Mouse (Mus musculus): ENCODE measurements around the gene Nkd1. TPM values are rescaled to one million over a fixed set of nuclear protein-coding genes. Genes with fewer than 3 reads are reported as not detected.

The Nkd1 gene
- total RNA-seq, 1 experiment from 2014 or later, result 40.7 TPM

Other genes starting within 250 kb of the Nkd1 start
- 5.6 and 12.8 TPM in 2 replicates for gene Adcy7, start 249.0 kb upstream of the Nkd1 start, total RNA-seq (2021)
- 96.5 and 103 TPM in 2 replicates for gene Brd7, start 159.2 kb upstream of the Nkd1 start, total RNA-seq (2021)
- 1.0 and 5.4 TPM in 2 replicates for gene Snx20, start 114.8 kb downstream of the Nkd1 start, total RNA-seq (2021)
- 0.64 and 0.78 TPM in 2 replicates for gene Nod2, start 126.0 kb downstream of the Nkd1 start, total RNA-seq (2021)
- 36.6 and 39.8 TPM in 2 replicates for gene Cyld, start 175.7 kb downstream of the Nkd1 start, total RNA-seq (2021)